Mouse (Mus musculus): ENCODE results near the gene March1. TPM values are rescaled to one million over a fixed set of nuclear protein-coding genes. Genes with fewer than 3 reads are reported as not detected.
A peak's percentile ranks its signal among the peaks of the same experiment; 100 is the strongest.
"Not testable (repeated sequence)": the region's sequence is repeated elsewhere in the genome, so short reads cannot be mapped to it uniquely, and the experiment has no call there.

March1 gene
- total RNA-seq, 2 experiments from 2014 or later: 46.2 to 51.7 TPM

DNA sequence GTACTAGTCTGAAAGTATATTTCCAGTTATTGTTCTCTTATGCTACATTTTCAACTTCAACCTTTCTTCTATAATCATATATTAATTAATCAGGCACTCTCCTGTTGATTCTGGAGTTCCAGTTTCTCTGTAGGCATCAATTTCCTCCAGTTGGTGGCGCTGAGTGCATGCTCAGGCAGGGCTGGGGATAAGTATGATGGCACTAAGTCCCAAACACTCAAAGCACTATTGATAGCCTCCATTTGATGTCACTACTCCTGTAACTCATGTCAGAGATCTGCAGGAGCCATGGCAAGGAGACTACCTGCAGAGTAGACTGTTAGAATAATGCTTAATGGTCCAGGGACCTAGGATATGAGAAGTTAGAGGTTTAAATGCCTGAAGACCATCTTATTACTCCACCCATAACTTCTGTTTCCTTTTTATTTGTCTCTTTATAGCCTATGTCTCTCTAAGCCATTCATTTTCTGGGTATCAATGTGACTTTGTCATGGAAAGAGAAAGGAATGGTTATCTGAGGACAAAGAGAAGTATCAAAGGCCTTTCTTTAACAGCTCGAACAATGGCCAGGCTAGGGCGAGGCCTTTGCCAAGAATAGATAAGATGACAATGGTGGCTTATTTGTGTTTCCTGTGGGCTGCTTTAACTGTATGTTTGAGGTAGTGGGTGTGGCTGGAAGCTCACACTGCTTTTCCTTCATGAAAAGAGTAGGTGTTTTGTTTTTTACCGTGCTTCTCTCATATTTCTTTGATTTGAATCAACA lies 705.5 kb downstream of the March1 start:
- DNase-seq: peak; percentile 17

DNA sequence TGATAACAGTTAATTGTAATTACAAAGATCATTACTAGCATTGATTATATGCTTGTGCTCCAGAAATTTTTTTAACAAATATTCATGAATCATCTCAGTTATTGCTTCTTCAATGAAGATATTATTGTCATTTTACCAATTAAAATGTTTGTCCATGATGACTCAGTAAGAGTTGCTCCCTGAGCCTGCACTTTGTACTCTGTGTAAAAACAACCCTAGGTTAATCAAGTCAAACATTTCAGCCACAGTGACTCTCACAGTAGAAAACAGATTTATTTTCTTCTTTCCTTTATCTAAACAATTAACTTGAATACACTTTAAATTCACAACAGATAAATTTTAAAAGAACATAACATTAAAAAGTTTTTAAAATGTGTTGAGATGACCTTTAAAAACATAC lies 708.7 kb downstream of the March1 start:
- no peak for DNase-seq

DNA sequence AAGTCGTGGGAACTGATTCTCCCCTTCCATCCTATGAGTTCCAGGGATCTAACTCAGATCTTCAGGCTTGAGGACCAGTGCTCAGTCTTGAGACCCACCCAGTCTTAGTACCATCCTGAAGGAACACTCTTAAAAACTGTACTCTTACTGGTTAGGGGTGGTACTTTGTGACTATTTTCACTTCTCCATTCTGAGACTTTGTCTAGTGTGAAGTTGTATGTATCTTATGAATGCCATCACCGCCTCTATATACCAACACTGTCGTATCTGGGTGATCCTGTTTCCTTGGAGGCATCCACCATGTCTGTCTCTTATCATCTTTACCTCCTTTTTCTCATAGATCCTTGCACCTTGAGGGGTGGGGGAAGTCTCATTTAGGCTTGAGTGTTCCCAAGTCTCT lies 714.5 kb downstream of the March1 start:
- DNase-seq: no peak

DNA sequence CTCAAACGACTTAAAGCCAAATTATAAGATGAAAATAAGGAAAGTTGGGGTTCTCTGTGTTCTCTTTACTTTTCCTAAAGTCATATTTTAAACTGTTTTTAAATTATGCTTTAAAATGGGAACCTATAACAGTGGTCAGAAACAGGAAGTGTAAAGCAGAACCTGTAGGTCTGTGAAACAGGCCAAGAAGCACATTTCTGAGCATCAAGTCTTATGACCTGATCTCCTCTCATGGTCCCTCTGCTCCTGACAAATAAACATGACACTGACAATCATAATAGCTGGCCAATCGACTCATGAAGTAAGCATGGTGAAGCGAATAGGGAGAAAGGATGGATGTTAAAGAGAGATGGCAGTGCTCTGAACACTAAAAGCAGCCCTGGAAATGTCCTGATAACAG lies 716.6 kb downstream of the March1 start:
- DNase-seq: no peak

DNA sequence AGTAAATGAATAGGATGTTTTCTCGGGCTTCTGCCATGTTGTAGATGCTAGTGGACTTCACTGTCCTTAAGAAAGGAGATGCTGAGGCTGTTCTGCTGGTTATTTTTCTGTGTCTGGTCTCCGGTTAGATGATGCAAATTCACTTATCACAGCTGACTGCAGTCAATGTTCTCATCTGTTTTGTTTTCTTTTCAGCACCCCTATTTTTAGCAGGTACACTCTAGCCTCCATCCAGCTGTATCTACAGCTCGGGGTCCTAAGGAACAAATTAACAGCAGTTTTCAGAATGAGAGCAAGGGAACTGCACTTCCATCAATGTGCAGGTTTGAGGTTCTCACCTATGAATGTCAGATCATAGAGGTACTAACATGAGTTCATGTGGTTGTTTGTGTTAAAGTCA lies 721.9 kb downstream of the March1 start:
- DNase-seq: no peak

- no peak for DNase-seq
These were observed 725.2 kb downstream of the March1 start for GRCm38 (mm10) chr8:66342928-66343327.

GRCm38 (mm10) chr8:66362882-66363801 lies 745.4 kb downstream of the March1 start:
- peak; percentile 11 to 16 for DNase-seq

- DNase-seq: no peak
These were observed 766.1 kb downstream of the March1 start for GRCm38 (mm10) chr8:66383694-66384373.

- DNase-seq: no peak
These were observed 768.3 kb downstream of the March1 start for GRCm38 (mm10) chr8:66386008-66386407.

- no peak for DNase-seq
These were observed 771.0 kb downstream of the March1 start for GRCm38 (mm10) chr8:66388693-66389092.

- DNase-seq: no peak
These were observed 773.9 kb downstream of the March1 start for GRCm38 (mm10) chr8:66391554-66391953.

- no peak for DNase-seq
These were observed 775.2 kb downstream of the March1 start for GRCm38 (mm10) chr8:66392900-66393299.

DNA sequence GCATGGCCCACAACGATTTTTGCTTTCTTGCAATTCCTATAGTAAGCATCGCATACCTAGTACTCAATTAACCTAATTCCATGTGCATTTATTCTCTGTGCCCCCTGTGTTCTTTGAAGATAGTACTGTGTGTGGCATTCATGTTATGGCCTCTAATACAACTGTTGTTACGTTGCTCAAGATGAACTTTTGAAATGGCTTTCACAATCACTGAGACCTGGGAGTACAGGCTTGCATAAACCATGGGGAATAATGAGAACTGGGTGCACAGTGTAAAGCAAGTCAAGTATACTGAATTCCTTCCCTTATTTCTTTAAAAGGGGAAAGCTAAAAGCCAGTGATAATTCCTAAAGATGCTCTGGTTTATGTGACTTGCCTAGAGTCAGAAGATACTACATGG lies 776.4 kb downstream of the March1 start:
- DNase-seq: no peak

GRCm38 (mm10) chr8:66397811-66398210 lies 780.1 kb downstream of the March1 start:
- no peak for DNase-seq

DNA sequence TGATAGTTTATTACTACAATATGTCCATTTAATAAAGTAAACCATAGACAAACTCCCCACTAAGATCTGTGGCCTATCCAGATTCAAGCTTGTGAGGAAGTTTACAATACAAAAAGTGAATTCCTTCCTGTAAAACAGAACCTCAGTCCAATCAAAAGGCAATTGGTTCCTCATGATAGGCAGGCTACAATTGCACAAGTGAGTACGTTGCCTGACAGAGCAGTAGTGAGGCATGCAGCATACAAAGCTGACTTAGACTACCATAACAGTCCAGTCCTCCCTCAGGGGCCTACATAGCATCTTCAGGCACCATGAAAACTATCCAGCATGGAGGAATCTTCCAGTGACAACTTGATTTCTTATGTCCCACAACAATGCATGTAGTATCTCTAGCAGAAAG lies 782.4 kb downstream of the March1 start:
- DNase-seq: no peak

DNA sequence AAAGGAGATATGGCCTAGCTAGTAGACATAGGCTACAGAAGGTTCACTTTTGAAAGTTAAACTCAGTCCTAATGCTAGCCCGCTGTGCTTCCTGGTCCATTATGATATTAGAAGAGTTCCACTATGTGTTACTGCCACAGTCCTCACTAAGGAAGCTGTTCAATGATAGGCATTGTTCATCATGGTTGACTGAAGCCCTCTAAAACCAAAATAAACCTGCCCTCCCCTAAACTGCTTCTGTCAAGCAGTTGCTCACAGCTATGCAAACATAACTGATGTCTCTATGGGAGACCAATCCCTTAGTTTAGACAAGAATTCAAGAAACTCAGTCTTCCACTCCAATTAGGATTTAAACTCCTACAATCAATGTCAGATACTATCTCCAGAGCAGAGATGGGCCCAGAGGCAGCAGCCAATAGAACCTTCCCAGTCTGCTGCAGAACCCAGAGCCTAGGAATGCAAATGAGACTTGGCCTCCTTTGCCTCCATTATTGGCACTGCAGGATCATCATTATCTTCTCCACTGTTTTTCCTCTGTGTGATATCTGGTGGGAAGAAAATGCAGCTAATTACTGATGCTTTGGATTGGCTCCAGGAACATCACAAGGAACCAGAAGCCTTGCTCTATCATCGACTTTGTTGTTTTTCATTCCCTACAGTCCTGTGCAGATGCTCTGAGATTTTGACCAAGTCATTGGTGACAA lies 787.2 kb downstream of the March1 start:
- no peak for DNase-seq

DNA sequence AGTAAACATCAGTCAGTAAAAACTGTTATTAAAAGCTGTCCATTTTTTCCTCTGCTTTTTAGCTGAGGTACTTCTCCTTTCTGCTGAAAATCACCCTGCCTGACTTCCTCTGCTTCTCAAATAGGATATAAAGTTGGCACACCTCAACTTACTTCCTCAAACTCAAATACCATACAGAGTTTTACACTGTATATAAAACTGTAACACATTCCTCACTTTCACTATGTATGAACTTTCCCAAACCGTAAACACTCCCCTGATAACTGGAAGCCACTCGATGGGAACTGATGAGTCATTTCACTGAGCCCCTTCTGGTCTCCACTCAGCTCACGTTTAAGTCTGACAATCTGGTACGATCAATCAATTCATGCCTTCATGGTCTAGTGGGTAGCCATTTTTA lies 788.1 kb downstream of the March1 start:
- DNase-seq: not testable (repeated sequence)

DNA sequence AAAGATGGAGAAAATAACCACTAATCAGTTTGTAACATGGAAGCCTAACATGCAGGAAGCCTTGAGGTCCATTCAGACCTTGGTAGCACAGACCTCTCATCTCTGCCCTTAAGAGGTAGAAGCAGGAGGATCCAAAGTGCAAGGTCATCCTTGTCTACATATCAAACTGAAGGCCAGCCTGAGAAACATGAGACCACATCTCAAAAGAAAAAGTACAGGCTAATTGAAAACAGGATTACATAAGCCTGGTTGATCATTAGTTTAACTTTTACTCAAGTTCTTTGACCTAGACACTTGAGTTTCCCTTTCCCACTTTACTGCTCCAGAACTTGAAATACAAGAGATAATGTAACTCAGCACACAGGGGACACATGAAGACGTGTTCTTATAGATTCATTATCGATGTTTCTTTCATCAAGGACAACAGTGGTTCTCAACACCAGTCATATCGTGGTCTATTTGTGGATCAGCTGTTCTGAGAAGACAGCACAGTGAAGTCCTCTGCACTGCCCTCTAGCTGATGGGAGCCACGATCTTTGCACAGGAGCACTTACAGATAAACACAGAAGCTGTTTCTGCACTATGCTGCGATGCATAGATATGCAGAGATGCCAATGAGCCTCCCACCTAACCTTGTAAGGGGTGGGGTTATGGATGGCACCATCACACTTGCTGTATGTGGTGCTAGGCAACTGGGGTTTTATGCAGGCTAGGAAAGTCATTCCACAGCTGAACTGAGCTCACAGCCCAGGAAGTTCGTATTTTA lies 789.1 kb downstream of the March1 start:
- no peak for DNase-seq

- DNase-seq: no peak
These were observed 792.4 kb downstream of the March1 start for GRCm38 (mm10) chr8:66410080-66410615.

DNA sequence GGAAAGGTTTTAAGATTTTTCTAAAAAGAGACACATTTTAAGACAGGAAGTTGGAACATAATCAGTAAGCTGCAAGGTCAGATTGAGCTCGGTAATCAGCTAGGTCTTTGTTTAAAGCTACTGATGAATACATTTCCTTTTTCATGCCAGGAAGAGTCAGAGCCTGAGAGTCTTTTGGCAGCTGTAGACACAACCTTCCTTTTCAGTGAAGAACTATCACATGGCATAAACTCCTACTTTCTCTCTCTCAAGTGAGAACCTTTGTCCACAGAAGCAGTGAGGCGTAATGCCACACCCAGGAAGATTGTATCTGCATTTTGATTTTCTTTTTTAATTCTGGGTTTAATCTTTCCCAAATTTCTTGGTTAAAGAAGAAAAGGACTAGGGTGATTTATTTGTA lies 795.4 kb downstream of the March1 start:
- no peak for DNase-seq

- no peak for DNase-seq
These were observed 797.5 kb downstream of the March1 start for GRCm38 (mm10) chr8:66415234-66415633.

All from layer of hippocampus, postnatal 36 days (tissue).